Mouse (Mus musculus): ENCODE measurements at regions not wholly inside any gene's neighbourhood (a gene's known extent, or its start where the extent isn't known, plus 50 kb on each side); places are given as distances from the start of the nearest gene placed in this dataset.

DNA sequence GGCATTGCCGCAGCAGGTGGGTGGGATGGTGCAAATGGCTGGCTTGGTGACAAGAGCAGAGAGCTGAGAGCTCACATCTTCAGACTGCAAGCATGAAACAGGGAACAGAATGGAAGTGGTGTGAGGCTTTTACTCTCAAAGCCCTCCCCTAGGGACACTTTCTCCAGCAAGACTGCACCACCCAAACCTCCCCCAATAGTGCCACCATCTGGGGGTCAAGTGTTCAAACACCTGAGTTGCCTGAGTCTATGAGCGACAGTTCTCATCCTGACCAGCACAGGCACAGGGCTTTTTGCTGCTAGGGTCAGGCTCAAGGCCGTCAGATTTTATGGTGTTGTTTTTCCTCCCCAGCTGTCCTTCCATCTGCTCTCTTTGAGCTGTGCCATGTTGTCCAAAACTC is 337.9 kb upstream of the Eif4g2 start:
- TF ChIP-seq CTCF (IDR thresholded peaks at IDR 0.05; ENCODE audit: low read depth, low read length), result no peak
- TF ChIP-seq POLR2A (IDR thresholded peaks at IDR 0.05; ENCODE audit: borderline replicate concordance, low read depth, low read length), result no peak
- Histone ChIP-seq H3K4me3 (ENCODE audit: insufficient read depth, low read length) (no peak overlapping the region), H3K4me1 (ENCODE audit: control insufficient read depth, insufficient read depth, low read length) (no peaks in the 10 kb centered on the region), H3K27ac (ENCODE audit: insufficient read depth, low read depth, low read length) (no peak overlapping the region)

DNA sequence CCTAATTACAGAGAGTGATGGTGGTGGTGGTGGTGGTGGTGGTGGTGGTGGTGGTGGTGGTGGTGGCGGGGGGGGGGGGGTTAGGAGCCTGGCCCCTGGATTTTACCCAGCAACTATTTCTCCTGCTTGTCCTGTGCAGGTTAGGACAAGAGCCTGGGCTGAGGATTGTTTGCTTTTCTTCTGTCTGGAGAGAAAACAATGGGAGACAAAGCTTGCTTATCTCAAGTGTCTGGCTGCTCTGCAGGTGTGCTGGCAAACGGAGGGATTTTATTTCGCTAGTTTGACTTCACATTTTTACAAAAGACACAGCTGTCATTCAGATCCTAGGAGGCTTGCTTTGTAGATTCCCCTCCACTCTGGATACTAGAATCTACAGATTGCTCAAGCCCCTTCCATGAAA is 334.9 kb upstream of the Eif4g2 start:
- TF ChIP-seq POLR2A (IDR thresholded peaks at IDR 0.05; ENCODE audit: borderline replicate concordance, low read depth, low read length) (no peak), CTCF (IDR thresholded peaks at IDR 0.05; ENCODE audit: low read depth, low read length) (no peak)
- H3K4me3 ChIP-seq (ENCODE audit: insufficient read depth, low read length), result no peak overlapping the region
- no peaks in the 10 kb centered on the region for H3K4me1 ChIP-seq (ENCODE audit: control insufficient read depth, insufficient read depth, low read length)
- no peak overlapping the region for H3K27ac ChIP-seq (ENCODE audit: insufficient read depth, low read depth, low read length)

DNA sequence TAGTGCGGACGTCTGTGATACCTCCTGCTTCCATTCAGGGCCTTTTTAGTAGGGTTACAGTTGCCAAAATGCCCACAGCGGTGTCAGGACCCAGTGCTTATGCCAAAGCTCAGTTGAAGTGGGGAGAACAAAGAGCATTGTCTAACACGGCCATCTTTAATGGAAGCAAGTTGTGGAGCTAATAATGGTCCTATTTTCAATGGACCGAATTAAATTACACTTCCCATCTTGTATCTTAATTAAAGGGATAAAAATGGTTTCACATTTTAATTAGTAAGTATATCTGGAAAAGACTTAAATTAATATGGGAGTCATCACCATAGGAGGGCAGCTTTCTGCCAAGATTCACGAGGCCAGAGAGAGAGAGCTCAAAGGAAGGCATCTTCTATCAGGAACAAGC is 333.2 kb upstream of the Eif4g2 start:
- TF ChIP-seq CTCF (IDR thresholded peaks at IDR 0.05; ENCODE audit: low read depth, low read length), result no peak
- no peak for TF ChIP-seq POLR2A (IDR thresholded peaks at IDR 0.05; ENCODE audit: borderline replicate concordance, low read depth, low read length)
- H3K4me3 ChIP-seq (ENCODE audit: insufficient read depth, low read length), result no peak overlapping the region
- H3K4me1 ChIP-seq (ENCODE audit: control insufficient read depth, insufficient read depth, low read length), result no peaks in the 10 kb centered on the region
- no peak overlapping the region for H3K27ac ChIP-seq (ENCODE audit: insufficient read depth, low read depth, low read length)

DNA sequence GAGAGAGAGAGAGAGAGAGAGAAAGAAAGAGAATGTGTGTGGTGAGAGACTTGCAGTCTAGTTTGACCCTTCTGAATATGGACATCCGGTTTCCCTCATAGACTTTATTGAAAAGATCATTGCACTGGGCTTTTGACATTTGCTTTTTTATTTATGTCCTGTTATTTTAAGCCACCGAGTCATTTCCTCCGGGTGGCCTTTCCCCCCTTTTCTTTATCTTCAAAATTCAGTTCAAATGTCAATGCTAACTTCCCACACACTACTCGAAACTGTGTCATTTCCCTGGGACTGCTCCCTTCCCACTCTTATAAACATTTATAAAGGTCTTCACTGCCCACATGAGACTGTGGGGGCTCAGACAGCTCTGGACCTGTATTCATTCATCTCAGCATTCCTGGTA is 330.9 kb upstream of the Eif4g2 start:
- no peak overlapping the region for H3K4me3 ChIP-seq (ENCODE audit: insufficient read depth, low read length)
- H3K4me1 ChIP-seq (ENCODE audit: control insufficient read depth, insufficient read depth, low read length), result no peaks in the 10 kb centered on the region
- H3K27ac ChIP-seq (ENCODE audit: insufficient read depth, low read depth, low read length), result no peak overlapping the region
- no peak for TF ChIP-seq CTCF (IDR thresholded peaks at IDR 0.05; ENCODE audit: low read depth, low read length)

DNA sequence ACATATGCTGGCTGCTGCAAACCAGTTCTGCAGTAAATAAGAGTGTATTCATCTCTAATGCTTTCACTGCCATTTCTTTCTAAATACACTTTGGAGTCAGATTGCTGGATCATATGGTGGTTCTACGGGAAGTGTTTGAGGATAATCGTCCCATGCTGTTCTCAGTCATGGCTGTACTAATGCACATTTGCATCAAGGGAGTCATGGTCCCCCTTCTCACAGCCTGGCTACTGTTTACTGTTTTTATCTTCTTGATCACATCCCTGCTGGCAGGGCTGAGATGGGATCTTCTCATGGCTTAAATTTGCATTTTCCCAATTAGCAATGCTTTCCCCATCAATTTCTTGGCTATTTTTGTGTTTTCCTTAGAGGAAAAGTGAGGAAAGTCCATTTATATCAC is 330.1 kb upstream of the Eif4g2 start:
- TF ChIP-seq CTCF (IDR thresholded peaks at IDR 0.05; ENCODE audit: low read depth, low read length), result no peak
- TF ChIP-seq POLR2A (IDR thresholded peaks at IDR 0.05; ENCODE audit: borderline replicate concordance, low read depth, low read length), result no peak
- Histone ChIP-seq H3K27ac (ENCODE audit: insufficient read depth, low read depth, low read length) (no peak overlapping the region), H3K4me1 (ENCODE audit: control insufficient read depth, insufficient read depth, low read length) (no peaks in the 10 kb centered on the region), H3K4me3 (ENCODE audit: insufficient read depth, low read length) (no peak overlapping the region)

DNA sequence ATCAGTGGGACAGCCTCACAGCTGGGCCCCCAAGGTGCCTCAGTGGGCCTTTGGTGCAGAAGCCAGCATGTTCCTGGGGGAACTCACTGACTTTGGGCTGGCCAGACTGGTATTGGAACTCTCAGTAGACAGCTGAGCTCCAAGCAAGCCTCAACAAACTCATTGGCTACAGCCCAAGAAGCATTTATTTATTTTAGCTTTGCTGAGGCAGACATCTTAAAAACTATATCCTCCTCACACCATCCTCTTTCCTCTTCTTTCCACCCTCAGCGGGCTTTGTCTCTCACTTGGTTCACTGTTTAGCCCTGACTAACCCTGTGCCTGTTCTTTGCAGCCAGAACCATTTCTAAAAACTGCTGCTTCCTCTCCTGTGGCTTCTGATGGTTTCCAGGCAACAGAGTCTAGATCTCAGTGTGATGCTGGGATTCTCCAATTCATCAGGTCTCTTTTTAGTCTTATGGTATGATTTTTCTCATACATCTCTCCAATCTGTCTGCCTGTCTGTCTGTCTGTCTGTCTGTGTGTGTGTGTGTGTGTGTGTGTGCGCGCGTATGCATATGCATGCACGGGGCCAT is 328.6 kb upstream of the Eif4g2 start:
- no peak overlapping the region for H3K27ac ChIP-seq (ENCODE audit: insufficient read depth, low read depth, low read length)
- TF ChIP-seq CTCF (IDR thresholded peaks at IDR 0.05; ENCODE audit: low read depth, low read length), result no peak
- no peak for TF ChIP-seq POLR2A (IDR thresholded peaks at IDR 0.05; ENCODE audit: borderline replicate concordance, low read depth, low read length)
- H3K4me1 ChIP-seq (ENCODE audit: control insufficient read depth, insufficient read depth, low read length), result no peaks in the 10 kb centered on the region
- H3K4me3 ChIP-seq (ENCODE audit: insufficient read depth, low read length), result no peak overlapping the region

DNA sequence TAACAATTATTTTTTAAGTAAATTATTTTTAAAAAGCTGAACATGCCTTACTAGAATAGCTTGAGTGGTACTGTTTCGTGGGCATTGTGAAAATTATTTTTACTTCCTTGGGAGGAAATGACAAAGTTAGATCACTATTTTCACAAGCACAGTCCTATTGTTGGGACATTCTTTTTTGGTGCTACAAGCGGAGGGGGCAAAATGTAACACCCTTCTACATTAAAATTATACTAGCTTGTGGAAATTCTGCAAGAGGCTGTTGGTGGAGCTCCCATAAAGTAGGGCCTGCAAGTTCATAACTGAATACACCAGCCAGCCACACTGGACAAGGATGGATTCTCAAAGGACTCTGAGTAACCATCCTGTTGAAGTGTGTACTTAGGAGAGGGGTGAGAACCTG is 313.1 kb upstream of the Eif4g2 start:
- Histone ChIP-seq H3K27ac (ENCODE audit: insufficient read depth, low read depth, low read length) (no peak overlapping the region), H3K4me1 (ENCODE audit: control insufficient read depth, insufficient read depth, low read length) (no peaks in the 10 kb centered on the region), H3K4me3 (ENCODE audit: insufficient read depth, low read length) (no peak overlapping the region)
- no peak for TF ChIP-seq CTCF (IDR thresholded peaks at IDR 0.05; ENCODE audit: low read depth, low read length)
- TF ChIP-seq POLR2A (IDR thresholded peaks at IDR 0.05; ENCODE audit: borderline replicate concordance, low read depth, low read length), result no peak

DNA sequence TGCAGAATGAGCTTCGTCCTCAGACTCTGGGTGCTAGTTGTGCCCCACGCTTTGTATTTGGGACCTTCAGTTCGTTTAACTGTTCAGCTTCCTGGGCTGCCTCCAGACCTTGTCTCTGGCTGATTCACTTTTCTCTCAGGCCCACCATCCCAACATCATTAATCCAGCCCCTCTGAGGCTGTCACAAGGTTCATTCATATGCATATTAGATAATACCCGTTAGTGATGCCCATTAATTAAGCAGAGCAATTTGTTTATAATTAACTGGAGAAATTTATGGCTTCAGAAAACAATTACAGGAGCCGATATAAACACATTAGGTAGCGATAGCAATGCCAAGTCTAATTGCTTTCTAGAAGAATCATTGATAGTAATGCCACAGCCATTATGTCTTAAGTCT is 312.3 kb upstream of the Eif4g2 start:
- Histone ChIP-seq H3K4me1 (ENCODE audit: control insufficient read depth, insufficient read depth, low read length) (no peaks in the 10 kb centered on the region), H3K27ac (ENCODE audit: insufficient read depth, low read depth, low read length) (no peak overlapping the region), H3K4me3 (ENCODE audit: insufficient read depth, low read length) (no peak overlapping the region)
- no peak for TF ChIP-seq CTCF (IDR thresholded peaks at IDR 0.05; ENCODE audit: low read depth, low read length)
- no peak for TF ChIP-seq POLR2A (IDR thresholded peaks at IDR 0.05; ENCODE audit: borderline replicate concordance, low read depth, low read length)

DNA sequence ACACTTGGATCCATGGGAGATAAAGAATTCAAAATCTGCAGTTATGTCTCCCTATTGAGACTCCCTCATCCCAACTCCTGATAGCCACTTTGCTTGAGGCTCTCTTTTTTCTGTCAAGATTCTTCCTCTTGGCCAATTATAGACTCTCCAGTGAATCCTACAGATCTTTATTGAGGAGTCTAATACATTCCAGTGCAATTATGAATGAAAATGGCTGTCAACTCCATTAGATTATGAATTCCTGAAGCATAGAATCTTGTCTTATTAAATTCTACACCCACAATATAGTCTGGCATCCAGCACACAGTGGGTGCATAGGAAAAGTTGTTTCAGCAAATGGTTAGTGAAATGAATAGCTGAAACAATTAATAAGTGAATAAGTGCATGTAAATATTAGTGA is 311.0 kb upstream of the Eif4g2 start:
- TF ChIP-seq POLR2A (IDR thresholded peaks at IDR 0.05; ENCODE audit: borderline replicate concordance, low read depth, low read length), result no peak
- no peak for TF ChIP-seq CTCF (IDR thresholded peaks at IDR 0.05; ENCODE audit: low read depth, low read length)
- Histone ChIP-seq H3K4me3 (ENCODE audit: insufficient read depth, low read length) (no peak overlapping the region), H3K4me1 (ENCODE audit: control insufficient read depth, insufficient read depth, low read length) (no peaks in the 10 kb centered on the region), H3K27ac (ENCODE audit: insufficient read depth, low read depth, low read length) (no peak overlapping the region)

DNA sequence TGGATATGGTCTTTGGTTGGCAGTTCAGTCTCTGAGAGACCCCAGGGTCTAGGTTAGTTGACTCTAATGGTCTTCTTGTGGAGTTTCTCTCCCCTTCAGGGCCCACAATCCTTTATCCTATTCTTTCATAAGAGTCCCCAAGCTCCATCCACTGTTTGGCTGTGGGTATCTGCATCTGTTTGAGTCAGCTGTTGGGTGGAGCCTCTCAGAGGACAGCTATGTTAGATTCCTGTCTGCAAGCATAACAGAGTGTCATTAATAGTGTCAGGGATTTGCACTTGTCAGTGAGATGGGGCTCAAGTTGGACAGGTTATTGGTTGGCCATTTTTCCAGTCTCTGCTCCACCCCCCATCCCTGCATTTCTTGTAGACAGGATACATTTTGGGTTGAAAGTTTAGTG is 306.9 kb upstream of the Eif4g2 start:
- H3K4me3 ChIP-seq (ENCODE audit: insufficient read depth, low read length), result no peak overlapping the region
- no peaks in the 10 kb centered on the region for H3K4me1 ChIP-seq (ENCODE audit: control insufficient read depth, insufficient read depth, low read length)
- no peak overlapping the region for H3K27ac ChIP-seq (ENCODE audit: insufficient read depth, low read depth, low read length)
- TF ChIP-seq CTCF (IDR thresholded peaks at IDR 0.05; ENCODE audit: low read depth, low read length), result no peak
- no peak for TF ChIP-seq POLR2A (IDR thresholded peaks at IDR 0.05; ENCODE audit: borderline replicate concordance, low read depth, low read length)

DNA sequence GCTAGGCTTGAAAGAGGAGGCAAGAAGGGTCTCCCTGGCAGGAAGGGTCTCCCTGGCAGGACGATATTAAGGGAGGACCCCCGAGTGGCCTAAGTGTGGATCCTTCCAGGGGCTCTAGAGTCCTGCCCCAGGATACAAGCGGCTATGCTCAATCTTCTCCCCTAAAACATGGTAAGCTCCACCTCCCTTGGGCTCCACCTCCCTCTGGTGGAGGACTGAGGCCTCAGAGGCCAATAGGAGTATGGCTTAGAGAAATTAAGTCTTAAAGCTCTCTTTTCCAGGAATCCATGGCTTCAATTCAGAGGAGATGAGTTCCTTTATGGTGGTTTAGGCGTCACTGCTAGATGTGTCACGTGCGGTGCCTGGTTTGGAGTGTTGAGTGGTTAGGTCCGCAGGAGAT is 291.7 kb upstream of the Eif4g2 start:
- TF ChIP-seq POLR2A (IDR thresholded peaks at IDR 0.05; ENCODE audit: borderline replicate concordance, low read depth, low read length) (no peak), CTCF (IDR thresholded peaks at IDR 0.05; ENCODE audit: low read depth, low read length) (no peak)

More for the DNA sequence above, 291.7 kb upstream of the Eif4g2 start:
- no peak overlapping the region for H3K4me3 ChIP-seq (ENCODE audit: insufficient read depth, low read length)
- peaks cover 11% of the 10 kb centered on the region; the same call in 1 of the 2 replicates for H3K4me1 ChIP-seq (ENCODE audit: control insufficient read depth, insufficient read depth, low read length)
- H3K27ac ChIP-seq (ENCODE audit: insufficient read depth, low read depth, low read length), result no peak overlapping the region
